Mouse (Mus musculus) adrenal gland, postnatal 36 days (tissue): ENCODE results near the gene Cnr2. TPM values are rescaled to one million over a fixed set of nuclear protein-coding genes. Genes with fewer than 3 reads are reported as not detected.

ENCODE experiments used
- DNase-seq, 2 experiments: peaks; one replicate each; pipeline ENCODE4 v3.0.0; 2021; ENCODE audit warnings: mixed read lengths in 1 of 2
- total RNA-seq, 2 experiments: library from RNA; stranded (reverse); gene quantifications; 2 replicates each; pipeline ENCODE4 v1.2.3; 2021

The Cnr2 gene
- total RNA-seq, 2 experiments from 2014 or later: 1.3 to 1.6 TPM

- DNase-seq: peak; percentile 62 to 78
Measured at GRCm38 (mm10) chr4:135875991-135876582, 19.1 kb upstream of the Cnr2 start.

- peak; percentile 71 to 78 for DNase-seq
Measured at GRCm38 (mm10) chr4:135876583-135877020, 18.6 kb upstream of the Cnr2 start.

DNA sequence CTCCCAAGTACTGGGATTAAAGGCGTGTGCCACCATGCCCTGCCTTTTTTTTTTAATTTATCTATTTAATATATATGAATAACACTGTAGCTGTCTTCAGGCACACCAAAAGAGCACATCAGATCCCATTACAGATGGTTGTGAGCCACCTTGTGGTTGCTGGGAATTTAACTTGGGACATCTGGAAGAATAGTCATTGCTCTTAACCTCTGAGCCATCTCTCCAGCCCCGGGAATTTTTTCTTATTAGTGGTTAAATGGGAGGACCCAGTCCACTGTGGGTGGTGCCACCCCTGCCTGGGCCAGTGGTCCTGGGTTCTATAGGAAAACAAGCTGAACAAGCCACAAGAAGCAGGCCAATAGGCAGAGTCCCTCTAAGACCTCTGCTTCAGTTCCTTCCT lies 17.5 kb upstream of the Cnr2 start:
- no peak for DNase-seq

GRCm38 (mm10) chr4:135879021-135879420 lies 16.2 kb upstream of the Cnr2 start:
- DNase-seq: no peak

DNA sequence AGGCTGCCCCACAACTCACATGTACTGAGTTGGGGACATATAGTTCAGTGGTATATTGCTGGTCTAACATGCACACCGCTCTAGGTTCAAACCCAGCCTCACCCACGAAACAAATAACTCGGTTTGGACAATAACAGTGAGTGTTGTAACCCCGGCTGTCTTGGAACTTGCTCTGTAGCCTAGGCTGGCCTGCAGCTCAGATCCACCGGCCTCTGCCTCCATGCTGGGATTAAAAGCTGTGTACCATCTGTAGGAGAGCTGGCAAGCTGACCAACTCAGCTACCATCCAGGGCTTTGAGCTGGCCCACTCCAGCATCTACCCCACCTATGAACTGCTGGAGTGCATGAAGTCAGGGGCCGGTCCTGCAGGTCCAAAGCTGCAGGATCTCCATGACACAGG lies 15.2 kb upstream of the Cnr2 start:
- DNase-seq: no peak

DNA sequence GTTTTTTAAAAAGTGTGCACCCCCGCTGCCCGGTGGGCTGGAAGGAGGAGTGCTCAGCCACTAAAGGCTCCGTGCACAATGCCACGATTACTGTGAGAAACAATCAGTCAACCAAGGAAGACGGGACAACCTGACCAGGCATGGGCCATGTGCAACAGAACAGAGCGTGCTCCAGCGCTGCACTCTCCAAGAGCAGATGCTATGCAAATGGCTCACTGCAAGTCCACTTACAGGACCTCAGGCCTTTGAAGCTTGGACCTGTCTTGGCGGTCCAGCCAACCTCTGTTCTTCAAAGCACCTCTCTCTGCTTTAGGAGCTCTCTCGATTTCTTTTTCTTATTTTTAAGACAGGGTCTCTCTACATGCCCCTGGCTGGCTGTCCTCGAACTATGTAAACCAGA lies 14.6 kb upstream of the Cnr2 start:
- no peak for DNase-seq

- DNase-seq: no peak
Measured at GRCm38 (mm10) chr4:135882023-135882422, 13.2 kb upstream of the Cnr2 start.

GRCm38 (mm10) chr4:135883401-135883851 lies 11.8 kb upstream of the Cnr2 start:
- DNase-seq: peak; percentile 63 to 69

GRCm38 (mm10) chr4:135883881-135884516 lies 11.2 kb upstream of the Cnr2 start:
- no peak for DNase-seq

DNA sequence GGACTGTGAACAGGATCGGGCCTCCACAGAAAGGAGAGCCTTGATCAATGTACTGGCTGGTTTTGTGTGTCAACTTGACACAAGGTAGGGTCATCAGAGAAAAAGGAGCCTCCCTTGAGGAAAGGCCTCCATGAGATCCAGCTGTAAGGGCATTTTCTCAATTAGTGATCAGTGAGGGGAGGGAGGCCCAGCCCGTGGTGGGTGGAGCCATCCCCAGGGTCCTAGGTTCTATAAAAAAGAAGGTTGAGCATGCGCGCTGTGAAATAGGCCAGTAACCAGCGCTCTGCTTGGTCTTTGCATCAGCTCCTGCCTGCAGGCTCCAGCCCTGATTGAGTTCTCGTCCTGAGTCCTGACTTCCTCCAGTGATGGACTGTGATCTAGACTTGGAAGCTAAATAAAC lies 10.7 kb upstream of the Cnr2 start:
- no peak for DNase-seq

GRCm38 (mm10) chr4:135885676-135886075 lies 9.5 kb upstream of the Cnr2 start:
- DNase-seq: peak; percentile 67 to 68

DNA sequence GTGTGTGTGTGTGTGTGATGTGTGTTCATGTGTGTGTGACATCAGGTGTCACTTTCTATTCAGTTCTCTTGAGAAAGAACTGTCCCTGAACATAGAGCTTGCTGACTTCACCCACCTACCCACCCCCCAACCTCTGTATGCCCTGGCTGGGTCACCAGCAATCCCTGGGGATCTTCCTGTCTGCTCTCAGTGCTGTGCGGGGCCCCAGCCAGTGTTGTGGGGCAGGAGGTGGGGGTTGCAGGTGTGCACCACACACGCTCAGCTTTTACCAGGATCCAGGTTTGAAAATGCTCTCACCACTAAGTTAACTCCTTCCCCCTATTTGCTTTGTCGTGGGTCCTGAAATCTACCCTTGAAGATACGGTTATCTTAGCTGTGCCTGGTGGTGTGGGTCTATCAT lies 9.0 kb upstream of the Cnr2 start:
- DNase-seq: no peak

GRCm38 (mm10) chr4:135888448-135889057 lies 6.6 kb upstream of the Cnr2 start:
- no peak for DNase-seq

DNA sequence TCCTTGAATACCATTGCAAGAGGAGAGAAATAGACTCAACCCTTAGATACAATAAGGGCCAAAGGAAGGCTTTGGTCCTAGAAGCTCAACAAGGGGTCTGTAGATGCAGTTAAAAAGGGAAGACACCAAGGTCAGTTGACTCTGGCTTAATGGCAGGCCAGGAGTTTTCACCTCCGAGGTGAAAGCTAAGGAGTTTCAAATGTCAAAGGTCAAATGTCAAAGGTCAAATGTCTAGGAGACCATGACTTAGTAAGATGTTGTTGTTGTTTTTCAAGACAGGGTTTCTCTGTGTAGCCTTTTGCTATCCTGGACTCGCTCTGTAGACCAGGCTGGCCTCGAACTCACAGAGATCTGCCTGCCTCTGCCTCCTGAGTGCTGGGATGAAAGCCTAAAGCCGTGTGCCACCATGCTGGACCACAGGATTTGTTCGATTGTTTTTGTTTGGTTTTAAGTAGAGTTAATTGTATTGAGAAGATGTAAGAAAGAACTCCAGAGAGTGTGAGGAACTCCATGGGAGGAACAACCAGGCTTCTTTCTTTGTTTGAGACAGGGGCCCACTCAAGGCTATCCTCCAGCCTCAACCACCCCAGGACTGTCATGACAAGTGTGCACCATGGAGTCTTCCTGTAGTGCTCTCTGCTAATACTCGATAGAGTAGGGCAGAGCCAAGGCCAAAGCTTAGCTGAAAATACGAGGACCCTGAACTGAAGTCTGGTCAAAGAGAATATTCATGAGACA lies 5.9 kb upstream of the Cnr2 start:
- DNase-seq: no peak

GRCm38 (mm10) chr4:135889884-135890283 lies 5.3 kb upstream of the Cnr2 start:
- peak; percentile 83 to 89 for DNase-seq

DNA sequence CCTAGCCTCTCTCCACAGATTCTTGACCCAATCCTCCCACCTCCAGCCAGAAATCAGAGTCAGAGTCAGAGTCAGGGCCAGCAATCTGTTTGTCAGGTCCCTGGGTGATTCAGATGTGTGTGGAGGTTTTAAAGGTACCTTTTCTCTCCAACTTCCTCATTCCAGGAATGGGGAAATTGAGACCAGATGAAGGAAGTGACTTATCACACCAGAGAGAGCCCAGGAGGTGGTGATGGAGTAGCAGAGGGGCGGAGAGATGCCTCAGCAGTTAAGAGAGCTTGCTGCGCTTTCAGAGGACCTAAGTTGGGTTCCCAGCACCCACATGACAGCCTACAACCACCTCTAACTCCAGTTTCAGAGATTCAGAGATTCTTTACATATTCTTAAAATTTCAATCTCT lies 3.7 kb upstream of the Cnr2 start:
- no peak for DNase-seq

DNA sequence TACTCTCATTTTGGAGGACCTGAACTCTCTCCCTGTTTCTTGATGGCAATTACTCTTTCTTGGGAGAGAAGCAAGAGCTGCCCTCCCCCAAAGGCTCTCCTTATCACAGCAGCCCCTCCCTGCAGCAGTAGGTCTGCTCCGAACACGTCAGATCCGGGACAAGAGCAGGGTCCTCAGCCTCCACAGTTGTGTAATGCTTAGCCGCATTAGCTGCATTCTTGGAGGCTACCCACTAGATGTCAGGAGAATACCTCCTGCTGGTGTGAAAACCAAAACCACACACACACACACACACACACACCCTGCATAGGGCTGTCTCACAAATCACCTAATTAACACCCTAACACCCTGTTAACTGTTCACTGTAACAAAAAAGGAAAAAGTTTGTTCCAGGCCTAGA lies 2.3 kb upstream of the Cnr2 start:
- DNase-seq: no peak

DNA sequence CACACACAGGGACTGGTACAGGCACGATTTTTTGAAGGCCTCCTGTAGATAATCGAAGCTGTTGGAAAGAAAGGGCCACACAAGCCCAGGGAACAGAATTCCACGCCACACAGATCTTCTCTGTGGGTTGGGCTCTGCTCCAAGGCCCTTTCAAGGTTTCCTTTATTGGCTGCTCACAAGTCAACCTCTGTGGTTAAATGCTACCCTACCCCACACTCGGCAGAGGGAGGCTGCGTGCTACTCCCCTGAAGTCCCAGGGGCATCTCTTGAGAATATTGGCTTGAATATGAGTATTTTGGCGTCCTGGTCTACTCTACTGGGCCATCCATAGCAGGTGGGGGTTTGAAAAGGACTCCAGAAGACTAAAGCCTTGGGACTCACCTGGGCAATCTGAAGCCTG lies 963 bp downstream of the Cnr2 start:
- DNase-seq: no peak

DNA sequence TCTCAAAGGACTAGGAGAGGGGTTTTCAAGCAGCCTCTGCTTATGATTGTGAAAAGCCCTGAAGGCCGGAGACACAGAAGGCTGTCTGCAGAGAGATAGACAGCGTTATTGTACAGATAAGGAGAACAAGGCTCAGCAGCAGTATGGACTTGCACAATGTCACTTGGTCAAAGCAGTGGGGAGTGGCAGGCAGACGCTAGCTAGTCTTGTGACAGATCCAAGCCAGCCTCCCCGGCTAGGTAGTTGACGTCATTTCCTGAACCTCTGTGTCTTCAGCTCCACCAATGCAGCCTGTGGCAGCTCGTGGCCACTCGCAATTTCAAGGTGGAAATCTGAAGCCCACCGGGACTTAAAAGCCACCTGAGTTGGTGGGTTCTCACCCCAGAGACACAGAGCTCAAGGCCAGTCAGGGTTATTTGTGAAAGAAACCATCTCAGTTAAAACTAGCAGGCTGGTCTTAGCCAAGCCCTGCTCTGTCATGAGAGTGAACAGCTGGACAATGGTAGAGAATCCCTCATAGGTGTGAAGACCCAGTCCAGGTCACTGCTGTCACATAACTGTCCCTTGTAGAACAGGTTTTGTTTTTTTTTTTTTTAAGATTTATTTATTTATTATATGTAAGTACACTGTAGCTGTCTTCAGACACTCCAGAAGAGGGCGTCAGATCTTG lies 3.3 kb downstream of the Cnr2 start:
- peak; percentile 39 to 49 for DNase-seq

- DNase-seq: no peak
Measured at GRCm38 (mm10) chr4:135899050-135899448, 3.9 kb downstream of the Cnr2 start.

DNA sequence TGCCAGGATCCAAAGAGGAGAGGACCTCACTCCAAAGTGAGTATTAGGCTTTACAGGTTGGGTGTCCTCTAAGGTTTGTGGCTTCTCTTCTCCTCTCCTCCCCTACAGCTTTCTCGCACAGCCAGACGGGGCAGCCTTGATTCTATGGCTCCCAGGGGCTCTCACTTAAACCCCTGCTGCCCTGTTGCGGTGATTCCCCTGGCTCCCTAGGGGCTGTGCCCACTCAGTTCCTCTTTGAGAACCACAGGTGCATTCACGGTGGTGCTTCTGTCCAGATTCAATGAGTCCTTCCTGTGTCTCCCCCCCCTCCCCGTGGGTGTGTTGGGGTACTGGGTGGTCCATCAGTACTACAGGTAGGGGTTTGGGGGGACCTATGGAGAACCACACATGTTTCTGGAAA lies 4.8 kb downstream of the Cnr2 start:
- DNase-seq: no peak

DNA sequence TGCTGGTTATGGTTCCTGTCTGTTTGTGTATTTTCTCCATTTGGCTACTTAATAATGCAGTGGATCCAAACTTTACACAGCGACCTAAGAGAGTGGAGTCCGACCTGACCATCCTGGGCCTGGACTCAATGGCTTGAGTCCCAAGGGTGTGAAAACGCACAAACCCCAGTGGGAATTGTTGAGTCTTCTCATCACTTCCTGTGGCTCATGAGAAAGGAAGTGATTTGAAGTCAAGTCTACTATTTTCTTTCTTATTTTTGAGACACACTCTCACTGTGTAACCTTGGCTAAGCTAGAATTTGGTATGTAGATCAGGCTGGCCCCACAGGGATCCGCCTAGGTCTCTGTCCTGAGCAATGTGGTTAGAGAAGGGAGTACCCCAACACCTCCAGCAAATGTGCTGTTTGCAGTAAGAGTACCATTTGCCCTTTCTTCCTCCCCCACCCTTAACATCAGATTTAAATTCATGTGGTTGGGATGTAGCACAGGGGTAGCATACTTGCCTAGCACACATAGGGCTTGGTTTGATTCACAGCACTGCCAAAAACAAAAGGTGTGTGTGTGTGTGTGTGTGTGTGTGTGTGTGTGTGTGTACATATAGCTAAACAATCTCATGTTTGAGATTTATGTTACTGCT lies 7.5 kb downstream of the Cnr2 start:
- no peak for DNase-seq
